Mouse (Mus musculus) heart, embryonic 16.5 days (tissue): ENCODE results near the gene Slc12a9. TPM values are rescaled to one million over a fixed set of nuclear protein-coding genes. Genes with fewer than 3 reads are reported as not detected.

ENCODE experiments used
- ATAC-seq: fragments of 200-750 bp; cut with Nextera tagmentation; replicated peaks from 2 replicates; pipeline ENCODE4 v1.8.0; 2017; ENCODE audit warnings: moderate number of reproducible peaks; ENCODE audit not compliant: insufficient read depth, low FRiP score; ENCODE audit errors: extremely low read depth
- H3K27ac ChIP-seq: fragments of 300-500 bp; sonication (generic); 2 replicates; pipeline ENCODE4 v1.5.1; 2014; ENCODE audit warnings: mild to moderate bottlenecking, low read length, control low read depth, moderate library complexity
- H3K27me3 ChIP-seq: fragments of 300-500 bp; sonication (generic); 2 replicates; pipeline ENCODE4 v1.6.1; 2014; ENCODE audit warnings: low read length, mixed read lengths; ENCODE audit not compliant: control insufficient read depth, insufficient read depth
- H3K36me3 ChIP-seq: fragments of 300-500 bp; sonication (generic); 2 replicates; pipeline ENCODE4 v1.6.1; 2014; ENCODE audit not compliant: control insufficient read depth, insufficient read depth
- H3K4me1 ChIP-seq: fragments of 300-500 bp; sonication (generic); 2 replicates; pipeline ENCODE4 v1.6.1; 2014; ENCODE audit warnings: low read length, mixed read lengths; ENCODE audit not compliant: control insufficient read depth, insufficient read depth
- H3K4me2 ChIP-seq: fragments of 300-500 bp; sonication (generic); 2 replicates; pipeline ENCODE4 v1.6.1; 2014; ENCODE audit warnings: low read depth, mild to moderate bottlenecking, control low read depth, low read length
- H3K4me3 ChIP-seq: fragments of 300-500 bp; sonication (generic); 2 replicates; pipeline ENCODE4 v1.5.1; 2014; ENCODE audit warnings: mild to moderate bottlenecking, control low read depth, low read length
- H3K9ac ChIP-seq: fragments of 300-500 bp; sonication (generic); 2 replicates; pipeline ENCODE4 v1.6.1; 2014; ENCODE audit warnings: low read length, control low read depth
- H3K9me3 ChIP-seq: fragments of 300-500 bp; sonication (generic); replicated peaks from 2 replicates; pipeline ENCODE4 v1.6.1; 2016; ENCODE audit warnings: low read length; ENCODE audit not compliant: control insufficient read depth
- WGBS: fragments of 180-500 bp; shearing (Covaris S2); extraction: QIAGEN DNeasy Blood & Tissue Kit; methylation state at CpG from one replicate; pipeline ENCODE4 v1.1.7; 2014; 5-methylcytosine and 5-hydroxymethylcytosine counted together
- polyA plus RNA-seq: library from polyadenylated mRNA; unstranded; fragments of >200 nt; fragmentation: Nextera tagmentation; extraction: Ambion mirVana; gene quantifications from 2 replicates; pipeline ENCODE4 v1.2.1, GENCODE M21; 2015

Gene Slc12a9
- polyA plus RNA-seq, 1 experiment from 2014 or later = 8.5 TPM

GRCm38 (mm10) chr5:137348482-137349383, 15.3 kb upstream of the Slc12a9 start:
- H3K9ac ChIP-seq = peak overlapping the region; percentile 76
- H3K27me3 ChIP-seq = no peaks in the 10 kb centered on the region
- H3K4me2 ChIP-seq = peak overlapping the region; percentile 94
- H3K4me1 ChIP-seq = peaks cover 39% of the 10 kb centered on the region
- 0 out of 2 replicates have a peak, but pooled peaks cover 3% of the 10 kb centered on the region for H3K36me3 ChIP-seq
- peak; percentile 46 for ATAC-seq
- H3K27ac ChIP-seq = peak overlapping the region; percentile 98
- H3K9me3 ChIP-seq = 0 out of 2 replicates have a peak, but pooled peaks cover 3% of the 10 kb centered on the region
- under 1% methylated on average over 33 of the region's 33 CpGs for WGBS
- peak overlapping the region; percentile 90 for H3K4me3 ChIP-seq

GRCm38 (mm10) chr5:137347856-137348255, 14.5 kb upstream of the Slc12a9 start:
- Histone ChIP-seq H3K9ac (no peak overlapping the region), H3K27me3 (no peaks in the 10 kb centered on the region), H3K4me3 (no peak overlapping the region), H3K4me1 (peaks cover 35% of the 10 kb centered on the region), H3K27ac (peak overlapping the region; percentile 98), H3K36me3 (no peaks in the 10 kb centered on the region), H3K4me2 (peak overlapping the region; percentile 94; the same call in 1 of the 2 replicates), H3K9me3 (0 out of 2 replicates have a peak, but pooled peaks cover 3% of the 10 kb centered on the region)
- WGBS = 22% methylated on average over 7 of the region's 7 CpGs
- ATAC-seq = no peak

GRCm38 (mm10) chr5:137346983-137347382, 13.6 kb upstream of the Slc12a9 start:
- 0 out of 2 replicates have a peak, but pooled peaks cover 3% of the 10 kb centered on the region for H3K9me3 ChIP-seq
- 79% methylated on average over 4 of the region's 4 CpGs for whole genome bisulfite sequencing
- H3K36me3 ChIP-seq = no peaks in the 10 kb centered on the region
- H3K4me1 ChIP-seq = peaks cover 26% of the 10 kb centered on the region
- ATAC-seq = no peak
- no peak overlapping the region for H3K4me2 ChIP-seq
- H3K9ac ChIP-seq = no peak overlapping the region
- H3K4me3 ChIP-seq = no peak overlapping the region
- no peaks in the 10 kb centered on the region for H3K27me3 ChIP-seq
- peak overlapping the region; percentile 36; the same call in 1 of the 2 replicates for H3K27ac ChIP-seq

- no peak for ATAC-seq
- 68% methylated on average over 1 of the region's 1 CpGs for WGBS
- no peaks in the 10 kb centered on the region for H3K36me3 ChIP-seq
- H3K4me1 ChIP-seq = peaks cover 22% of the 10 kb centered on the region
- H3K4me3 ChIP-seq = no peak overlapping the region
- 0 out of 2 replicates have a peak, but pooled peaks cover 3% of the 10 kb centered on the region for H3K9me3 ChIP-seq
- peak overlapping the region; percentile 19; the same call in 1 of the 2 replicates for H3K27ac ChIP-seq
- no peaks in the 10 kb centered on the region for H3K27me3 ChIP-seq
- no peak overlapping the region for H3K9ac ChIP-seq
- no peak overlapping the region for H3K4me2 ChIP-seq
Observed at GRCm38 (mm10) chr5:137346388-137346787, 13.0 kb upstream of the Slc12a9 start.

- H3K4me1 ChIP-seq = peaks cover 18% of the 10 kb centered on the region
- no peaks in the 10 kb centered on the region for H3K36me3 ChIP-seq
- no peaks in the 10 kb centered on the region for H3K27me3 ChIP-seq
- no peak for ATAC-seq
- 0 out of 2 replicates have a peak overlapping the region, but pooled peaks have one; percentile 8 for H3K4me3 ChIP-seq
- H3K9ac ChIP-seq = peak overlapping the region; percentile 45; the same call in 1 of the 2 replicates
- 13% methylated on average over 9 of the region's 9 CpGs for WGBS
- H3K4me2 ChIP-seq = peak overlapping the region; percentile 43
- H3K27ac ChIP-seq = peak overlapping the region; percentile 19; the same call in 1 of the 2 replicates
- H3K9me3 ChIP-seq = 0 out of 2 replicates have a peak, but pooled peaks cover 3% of the 10 kb centered on the region
Observed at GRCm38 (mm10) chr5:137345821-137346220, 12.4 kb upstream of the Slc12a9 start.

GRCm38 (mm10) chr5:137343869-137344268, 10.5 kb upstream of the Slc12a9 start:
- Histone ChIP-seq H3K27me3 (no peaks in the 10 kb centered on the region), H3K4me3 (no peak overlapping the region), H3K27ac (no peak overlapping the region), H3K36me3 (no peaks in the 10 kb centered on the region), H3K4me2 (no peak overlapping the region), H3K9ac (no peak overlapping the region), H3K4me1 (peaks cover 22% of the 10 kb centered on the region), H3K9me3 (0 out of 2 replicates have a peak, but pooled peaks cover 3% of the 10 kb centered on the region)
- no peak for ATAC-seq

- H3K27ac ChIP-seq = no peak overlapping the region
- no peak overlapping the region for H3K4me2 ChIP-seq
- no peak overlapping the region for H3K9ac ChIP-seq
- no peaks in the 10 kb centered on the region for H3K27me3 ChIP-seq
- H3K36me3 ChIP-seq = no peaks in the 10 kb centered on the region
- WGBS = 89% methylated on average over 5 of the region's 5 CpGs
- H3K9me3 ChIP-seq = 0 out of 2 replicates have a peak, but pooled peaks cover 3% of the 10 kb centered on the region
- no peak overlapping the region for H3K4me3 ChIP-seq
- peaks cover 21% of the 10 kb centered on the region for H3K4me1 ChIP-seq
- ATAC-seq = no peak
Observed at GRCm38 (mm10) chr5:137343412-137343811, 10.0 kb upstream of the Slc12a9 start.

- Histone ChIP-seq H3K4me3 (no peak overlapping the region), H3K27me3 (no peaks in the 10 kb centered on the region), H3K27ac (no peak overlapping the region), H3K9ac (no peak overlapping the region), H3K36me3 (no peaks in the 10 kb centered on the region), H3K4me1 (peaks cover 25% of the 10 kb centered on the region), H3K4me2 (no peak overlapping the region), H3K9me3 (0 out of 2 replicates have a peak, but pooled peaks cover 3% of the 10 kb centered on the region)
- no peak for ATAC-seq
- WGBS = 52% methylated on average over 7 of the region's 7 CpGs
Observed at GRCm38 (mm10) chr5:137342407-137343012, 9.1 kb upstream of the Slc12a9 start.
